Mouse (Mus musculus) olfactory bulb, adult 2 months (tissue): ENCODE data around the gene Adh6b. TPM values are rescaled to one million over a fixed set of nuclear protein-coding genes. Genes with fewer than 3 reads are reported as not detected.
"Not testable (repeated sequence)": the region's sequence is repeated elsewhere in the genome, so short reads cannot be mapped to it uniquely, and the experiment has no call there.

Source experiments
- H3K27ac ChIP-seq: fragments of 200-500 bp; 2 replicates; pipeline ENCODE4 v1.5.1; 2012; ENCODE audit warnings: low read depth, low read length; ENCODE audit not compliant: insufficient read depth
- H3K4me1 ChIP-seq: fragments of 200-500 bp; 2 replicates; pipeline ENCODE4 v1.6.1; 2012; ENCODE audit warnings: low read length; ENCODE audit not compliant: control insufficient read depth, insufficient read depth
- H3K4me3 ChIP-seq: fragments of 200-500 bp; 2 replicates; pipeline ENCODE4 v1.5.1; 2012; ENCODE audit warnings: mild to moderate bottlenecking, low read depth, low read length, moderate library complexity; ENCODE audit not compliant: insufficient read depth
- CTCF ChIP-seq: fragments of 200-500 bp; IDR thresholded peaks from 2 replicates; pipeline ENCODE4 v1.5.1; 2012; ENCODE audit warnings: low read depth, mild to moderate bottlenecking, low read length, moderate library complexity; ENCODE audit not compliant: insufficient read depth
- POLR2A ChIP-seq: fragments of 200-500 bp; IDR thresholded peaks from 2 replicates; pipeline ENCODE4 v1.6.1; 2012; ENCODE audit warnings: mild to moderate bottlenecking, low read depth, low read length, moderate library complexity; ENCODE audit not compliant: insufficient read depth
- WGBS: fragments of 180-500 bp; shearing (Covaris S2); methylation state at CpG from one replicate; pipeline ENCODE4 v1.1.7; 2018; 5-methylcytosine and 5-hydroxymethylcytosine counted together
- polyA plus RNA-seq: library from polyadenylated mRNA; stranded (reverse); fragments of >200 nt; gene quantifications from 2 replicates; pipeline ENCODE4 v1.2.4, GENCODE M21; 2012; ENCODE audit warnings: low replicate concordance; ENCODE audit not compliant: missing spikeins, insufficient read depth, insufficient read length

Adh6b gene
- polyA plus RNA-seq, 1 experiment: not detected

- no peaks in the 10 kb centered on the region for H3K4me1 ChIP-seq
- no peak overlapping the region for H3K4me3 ChIP-seq
- TF ChIP-seq POLR2A (no peak), CTCF (no peak)
- 94% methylated on average over 11 of the region's 11 CpGs for WGBS
- no peak overlapping the region for H3K27ac ChIP-seq
Observed at GRCm38 (mm10) chr3:138352012-138352809, 10.6 kb downstream of the Adh6b start.

GRCm38 (mm10) chr3:138358856-138359255 lies 17.3 kb downstream of the Adh6b start:
- Histone ChIP-seq H3K4me1 (no peaks in the 10 kb centered on the region), H3K4me3 (no peak overlapping the region), H3K27ac (no peak overlapping the region)
- WGBS: 90% methylated on average over 7 of the region's 7 CpGs
- no peak for TF ChIP-seq CTCF
- TF ChIP-seq POLR2A: no peak

GRCm38 (mm10) chr3:138360721-138361120 lies 19.1 kb downstream of the Adh6b start:
- no peak for TF ChIP-seq CTCF
- H3K27ac ChIP-seq: no peak overlapping the region
- WGBS: 90% methylated on average over 4 of the region's 4 CpGs
- H3K4me3 ChIP-seq: no peak overlapping the region
- H3K4me1 ChIP-seq: no peaks in the 10 kb centered on the region

GRCm38 (mm10) chr3:138362920-138363319 lies 21.3 kb downstream of the Adh6b start:
- Histone ChIP-seq H3K4me1 (no peaks in the 10 kb centered on the region), H3K4me3 (no peak overlapping the region), H3K27ac (no peak overlapping the region)
- 88% methylated on average over 2 of the region's 2 CpGs for WGBS
- no peak for TF ChIP-seq CTCF
- no peak for TF ChIP-seq POLR2A

DNA sequence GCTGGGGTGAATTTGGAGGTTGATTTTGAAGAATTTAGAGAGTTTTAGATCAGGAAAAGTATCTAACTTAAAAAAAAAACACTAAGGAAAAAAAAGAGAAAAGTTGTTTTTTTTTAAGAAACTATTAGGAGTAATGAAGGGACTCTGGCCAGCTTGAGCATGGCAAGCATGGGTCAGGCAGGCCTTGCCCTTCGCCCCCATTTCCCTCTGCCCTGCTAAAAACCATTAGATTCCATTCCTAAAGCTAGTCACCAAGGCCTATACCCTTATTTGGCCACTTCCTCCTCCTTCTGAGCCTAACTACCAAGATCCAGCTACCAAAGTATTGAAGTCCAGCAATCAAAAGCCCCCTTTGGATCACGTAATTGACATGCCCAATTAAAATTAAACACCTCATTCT lies 24.6 kb downstream of the Adh6b start:
- WGBS: 83% methylated on average over 2 of the region's 2 CpGs
- no peak overlapping the region for H3K4me3 ChIP-seq
- no peak overlapping the region for H3K27ac ChIP-seq
- no peak for TF ChIP-seq CTCF
- no peak for TF ChIP-seq POLR2A
- no peaks in the 10 kb centered on the region for H3K4me1 ChIP-seq

DNA sequence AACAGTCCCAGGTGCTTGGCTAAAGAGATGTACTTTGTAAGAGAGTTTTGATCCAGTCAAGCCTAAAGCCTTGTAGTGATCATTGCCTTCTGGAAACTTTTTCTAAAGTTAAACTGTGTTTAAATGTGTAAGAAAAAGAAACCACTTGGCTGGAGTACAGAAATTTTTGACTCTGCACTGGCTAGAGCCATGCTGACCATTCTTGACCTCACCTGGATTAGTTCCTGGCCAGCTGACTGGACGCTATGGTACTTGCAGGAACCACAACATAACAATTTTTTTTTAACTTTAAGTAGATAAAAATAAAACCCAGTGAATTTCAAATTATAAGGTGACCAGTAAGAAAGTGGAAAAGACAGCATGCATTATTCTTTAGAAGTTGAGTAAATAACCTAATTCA lies 28.0 kb downstream of the Adh6b start:
- WGBS: 88% methylated on average over 1 of the region's 1 CpGs
- H3K27ac ChIP-seq: no peak overlapping the region
- TF ChIP-seq CTCF (no peak), POLR2A (no peak)
- no peak overlapping the region for H3K4me3 ChIP-seq
- H3K4me1 ChIP-seq: no peaks in the 10 kb centered on the region

- H3K27ac ChIP-seq, H3K4me3 ChIP-seq, H3K4me1 ChIP-seq: not testable (repeated sequence)
- WGBS: 90% methylated on average over 4 of the region's 4 CpGs
Observed at GRCm38 (mm10) chr3:138370289-138370688, 28.7 kb downstream of the Adh6b start.

DNA sequence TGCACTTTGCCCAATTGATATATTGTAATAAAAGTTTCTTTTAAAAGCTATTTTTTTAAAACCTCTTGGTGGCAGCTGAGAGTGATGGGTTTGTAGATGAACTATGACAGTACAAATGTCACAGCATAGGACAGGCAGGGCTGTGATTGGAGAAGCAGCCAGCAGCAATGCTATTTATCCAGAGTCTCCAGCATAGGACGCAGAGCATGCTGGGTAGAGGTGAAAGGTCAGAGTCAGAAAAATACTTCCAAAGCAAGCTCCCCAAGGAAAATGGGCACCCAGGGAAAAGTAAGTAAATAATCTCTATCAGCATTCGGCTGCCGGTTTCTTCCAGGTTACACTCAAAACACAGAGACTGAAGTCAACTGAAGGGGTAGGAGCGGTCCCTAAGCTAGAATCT lies 32.3 kb downstream of the Adh6b start:
- TF ChIP-seq CTCF (no peak), POLR2A (no peak)
- Histone ChIP-seq H3K27ac (no peak overlapping the region), H3K4me1 (no peaks in the 10 kb centered on the region), H3K4me3 (no peak overlapping the region)
- WGBS: 88% methylated on average over 4 of the region's 4 CpGs

GRCm38 (mm10) chr3:138375148-138375547 lies 33.6 kb downstream of the Adh6b start:
- Histone ChIP-seq H3K4me1 (no peaks in the 10 kb centered on the region), H3K27ac (no peak overlapping the region), H3K4me3 (no peak overlapping the region)
- TF ChIP-seq CTCF (no peak), POLR2A (no peak)
- 85% methylated on average over 2 of the region's 2 CpGs for WGBS

- no peak overlapping the region for H3K27ac ChIP-seq
- TF ChIP-seq POLR2A: no peak
- TF ChIP-seq CTCF: no peak
- no peaks in the 10 kb centered on the region for H3K4me1 ChIP-seq
- H3K4me3 ChIP-seq: no peak overlapping the region
- WGBS: 35% methylated on average over 3 of the region's 3 CpGs
Observed at GRCm38 (mm10) chr3:138381133-138381532, 39.6 kb downstream of the Adh6b start.
